Mouse (Mus musculus): ENCODE measurements around the gene Wdr20.

Wdr20 gene

DNA sequence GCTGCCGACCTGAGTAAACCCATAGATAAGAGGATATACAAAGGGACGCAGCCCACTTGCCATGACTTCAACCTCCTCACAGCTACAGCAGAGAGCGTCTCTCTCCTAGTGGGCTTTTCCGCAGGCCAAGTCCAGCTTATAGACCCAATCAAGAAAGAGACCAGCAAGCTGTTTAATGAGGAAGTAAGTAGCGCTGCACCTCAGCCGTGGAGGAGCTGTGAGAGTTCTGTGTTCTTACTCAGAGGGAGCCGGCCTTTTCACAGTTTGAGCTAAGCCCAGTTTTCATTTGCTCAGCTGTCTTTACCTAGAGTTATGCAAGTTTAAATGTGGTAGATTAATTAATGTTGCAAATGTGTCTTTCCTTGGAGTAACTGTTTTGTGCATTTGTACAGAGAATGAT is 41.6 kb downstream of the Wdr20 start:
- TF ChIP-seq CTCF (conservative IDR thresholded peaks at IDR 0.05; ENCODE audit: low read length) (no peak), NANOG (IDR thresholded peaks at IDR 0.05; ENCODE audit: borderline replicate concordance, low read length) (no peak), POU5F1 (IDR thresholded peaks at IDR 0.05; ENCODE audit: borderline replicate concordance, low read length) (no peak)
- Histone ChIP-seq H3K4me1 (replicated peaks; ENCODE audit: low read depth, low read length) (peaks cover 42% of the 10 kb centered on the region), H3K36me3 (ENCODE audit: insufficient read depth, low read length) (peaks cover 64% of the 10 kb centered on the region), H3K4me3 (replicated peaks; ENCODE audit: low read length) (no peak overlapping the region), H3K27me3 (ENCODE audit: insufficient read depth, low read length) (no peaks in the 10 kb centered on the region), H3K9me3 (ENCODE audit: low read length) (no peaks in the 10 kb centered on the region)

DNA sequence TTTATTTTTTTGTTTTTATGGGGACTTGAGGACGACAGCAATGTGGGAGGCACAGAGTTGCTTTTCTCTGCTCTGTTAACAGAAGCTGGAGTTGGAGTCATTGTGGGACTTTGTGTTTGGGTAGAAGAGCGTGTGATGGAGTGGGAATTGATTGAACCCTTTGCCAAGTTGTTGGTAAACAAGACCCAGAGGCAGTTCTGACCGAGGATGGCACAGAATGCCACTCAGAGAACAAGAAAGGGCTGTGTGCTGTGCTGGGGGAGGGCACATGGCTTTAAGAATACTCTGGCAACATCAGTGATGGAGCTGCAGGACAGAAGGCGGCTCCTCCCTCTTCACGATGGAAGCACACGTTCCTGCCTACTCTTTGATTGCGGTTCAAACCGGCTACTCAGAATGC is 43.4 kb downstream of the Wdr20 start:
- H3K27me3 ChIP-seq (ENCODE audit: insufficient read depth, low read length), result no peaks in the 10 kb centered on the region
- TF ChIP-seq NANOG (IDR thresholded peaks at IDR 0.05; ENCODE audit: borderline replicate concordance, low read length) (no peak), POU5F1 (IDR thresholded peaks at IDR 0.05; ENCODE audit: borderline replicate concordance, low read length) (no peak), CTCF (conservative IDR thresholded peaks at IDR 0.05; ENCODE audit: low read length) (no peak)
- peaks cover 38% of the 10 kb centered on the region for H3K4me1 ChIP-seq (replicated peaks; ENCODE audit: low read depth, low read length)
- H3K9me3 ChIP-seq (ENCODE audit: low read length), result no peaks in the 10 kb centered on the region
- H3K36me3 ChIP-seq (ENCODE audit: insufficient read depth, low read length), result peaks cover 78% of the 10 kb centered on the region
- no peak overlapping the region for H3K4me3 ChIP-seq (replicated peaks; ENCODE audit: low read length)

- H3K9me3 ChIP-seq (ENCODE audit: low read length), result no peaks in the 10 kb centered on the region
- no peaks in the 10 kb centered on the region for H3K27me3 ChIP-seq (ENCODE audit: insufficient read depth, low read length)
- H3K36me3 ChIP-seq (ENCODE audit: insufficient read depth, low read length), result peaks cover 78% of the 10 kb centered on the region
- TF ChIP-seq CTCF (conservative IDR thresholded peaks at IDR 0.05; ENCODE audit: low read length) (no peak), NANOG (IDR thresholded peaks at IDR 0.05; ENCODE audit: borderline replicate concordance, low read length) (no peak), POU5F1 (IDR thresholded peaks at IDR 0.05; ENCODE audit: borderline replicate concordance, low read length) (no peak)
- H3K4me3 ChIP-seq (replicated peaks; ENCODE audit: low read length), result no peak overlapping the region
- peaks cover 27% of the 10 kb centered on the region for H3K4me1 ChIP-seq (replicated peaks; ENCODE audit: low read depth, low read length)
Observed at GRCm38 (mm10) chr12:110782278-110782677, 44.5 kb downstream of the Wdr20 start.

DNA sequence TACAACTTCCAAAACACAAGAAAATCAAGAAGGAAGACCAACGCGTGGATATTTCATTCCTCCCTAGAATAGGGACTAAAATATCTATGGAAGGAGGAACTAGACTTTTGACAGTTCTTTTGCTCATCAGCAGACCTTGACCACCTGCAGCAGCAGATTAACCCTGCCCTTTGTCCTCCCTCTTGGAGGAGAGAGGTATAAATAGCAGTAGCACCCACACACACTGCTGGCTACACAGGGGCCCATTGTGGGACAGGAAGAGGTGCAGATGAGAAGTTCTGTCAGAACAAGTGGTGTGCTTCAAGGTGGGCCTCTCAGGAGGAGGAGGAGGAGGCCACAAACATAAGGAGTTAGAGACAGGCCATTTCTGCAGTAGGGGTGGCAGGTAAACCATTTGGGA is 46.5 kb downstream of the Wdr20 start:
- Histone ChIP-seq H3K36me3 (ENCODE audit: insufficient read depth, low read length) (peaks cover 68% of the 10 kb centered on the region), H3K9me3 (ENCODE audit: low read length) (no peaks in the 10 kb centered on the region), H3K4me1 (replicated peaks; ENCODE audit: low read depth, low read length) (peaks cover 24% of the 10 kb centered on the region), H3K27me3 (ENCODE audit: insufficient read depth, low read length) (no peaks in the 10 kb centered on the region), H3K4me3 (replicated peaks; ENCODE audit: low read length) (no peak overlapping the region)
- TF ChIP-seq NANOG (IDR thresholded peaks at IDR 0.05; ENCODE audit: borderline replicate concordance, low read length) (no peak), CTCF (conservative IDR thresholded peaks at IDR 0.05; ENCODE audit: low read length) (no peak), POU5F1 (IDR thresholded peaks at IDR 0.05; ENCODE audit: borderline replicate concordance, low read length) (no peak)

DNA sequence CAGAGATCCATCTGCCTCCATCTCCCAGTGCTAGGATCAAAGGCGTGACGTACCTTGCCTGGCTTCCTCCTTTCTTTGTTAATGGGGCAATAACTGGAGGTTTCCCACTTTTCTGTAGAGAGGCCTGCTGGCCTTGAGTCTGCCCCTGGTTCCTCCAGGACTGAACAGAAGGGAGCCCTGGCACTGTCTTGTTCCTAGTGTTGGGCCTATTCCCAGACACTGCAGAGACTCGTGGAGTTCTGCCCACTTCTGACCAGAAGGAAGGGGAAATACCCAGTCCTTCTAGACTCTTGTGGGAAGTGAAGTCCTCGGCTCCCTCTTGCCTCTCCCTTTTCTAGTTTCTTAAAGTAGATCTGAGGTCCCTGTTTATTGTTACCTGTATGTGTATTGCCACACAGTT is 48.5 kb downstream of the Wdr20 start:
- TF ChIP-seq POU5F1 (IDR thresholded peaks at IDR 0.05; ENCODE audit: borderline replicate concordance, low read length) (no peak), NANOG (IDR thresholded peaks at IDR 0.05; ENCODE audit: borderline replicate concordance, low read length) (no peak), CTCF (conservative IDR thresholded peaks at IDR 0.05; ENCODE audit: low read length) (no peak)
- Histone ChIP-seq H3K9me3 (ENCODE audit: low read length) (no peaks in the 10 kb centered on the region), H3K4me3 (replicated peaks; ENCODE audit: low read length) (no peak overlapping the region), H3K27me3 (ENCODE audit: insufficient read depth, low read length) (no peaks in the 10 kb centered on the region), H3K4me1 (replicated peaks; ENCODE audit: low read depth, low read length) (peaks cover 41% of the 10 kb centered on the region), H3K36me3 (ENCODE audit: insufficient read depth, low read length) (peaks cover 64% of the 10 kb centered on the region)

DNA sequence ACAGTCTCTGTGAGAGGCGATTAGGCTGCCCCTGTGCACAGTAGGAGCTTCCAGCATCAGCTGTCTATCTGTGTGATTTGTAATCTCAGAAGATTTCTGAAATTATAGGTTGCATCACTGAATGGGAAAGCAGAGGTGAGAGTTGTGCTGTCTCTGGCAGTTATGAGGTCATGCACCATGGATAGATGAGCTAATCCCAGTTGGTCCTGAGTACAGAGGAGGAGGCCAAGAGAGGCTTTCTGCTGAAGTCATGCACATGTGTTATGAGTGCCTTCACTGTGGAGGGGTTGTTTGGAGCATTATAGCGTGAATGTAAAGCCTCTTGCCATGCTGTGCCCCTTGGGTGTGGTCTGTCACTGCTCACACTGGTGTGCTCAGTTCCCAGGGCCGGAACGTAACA is 52.8 kb downstream of the Wdr20 start:
- Histone ChIP-seq H3K9me3 (ENCODE audit: low read length) (no peaks in the 10 kb centered on the region), H3K4me1 (replicated peaks; ENCODE audit: low read depth, low read length) (peaks cover 38% of the 10 kb centered on the region), H3K36me3 (ENCODE audit: insufficient read depth, low read length) (peaks cover 68% of the 10 kb centered on the region), H3K4me3 (replicated peaks; ENCODE audit: low read length) (no peak overlapping the region), H3K27me3 (ENCODE audit: insufficient read depth, low read length) (no peaks in the 10 kb centered on the region)
- TF ChIP-seq CTCF (conservative IDR thresholded peaks at IDR 0.05; ENCODE audit: low read length) (no peak), NANOG (IDR thresholded peaks at IDR 0.05; ENCODE audit: borderline replicate concordance, low read length) (no peak), POU5F1 (IDR thresholded peaks at IDR 0.05; ENCODE audit: borderline replicate concordance, low read length) (no peak)

- H3K4me1 ChIP-seq (replicated peaks; ENCODE audit: low read depth, low read length), result peaks cover 38% of the 10 kb centered on the region
- peaks cover 70% of the 10 kb centered on the region for H3K36me3 ChIP-seq (ENCODE audit: insufficient read depth, low read length)
- no peak overlapping the region for H3K4me3 ChIP-seq (replicated peaks; ENCODE audit: low read length)
- TF ChIP-seq CTCF (conservative IDR thresholded peaks at IDR 0.05; ENCODE audit: low read length) (no peak), POU5F1 (IDR thresholded peaks at IDR 0.05; ENCODE audit: borderline replicate concordance, low read length) (no peak), NANOG (IDR thresholded peaks at IDR 0.05; ENCODE audit: borderline replicate concordance, low read length) (no peak)
- no peaks in the 10 kb centered on the region for H3K9me3 ChIP-seq (ENCODE audit: low read length)
- H3K27me3 ChIP-seq (ENCODE audit: insufficient read depth, low read length), result no peaks in the 10 kb centered on the region
Observed at GRCm38 (mm10) chr12:110791026-110791425, 53.3 kb downstream of the Wdr20 start.

DNA sequence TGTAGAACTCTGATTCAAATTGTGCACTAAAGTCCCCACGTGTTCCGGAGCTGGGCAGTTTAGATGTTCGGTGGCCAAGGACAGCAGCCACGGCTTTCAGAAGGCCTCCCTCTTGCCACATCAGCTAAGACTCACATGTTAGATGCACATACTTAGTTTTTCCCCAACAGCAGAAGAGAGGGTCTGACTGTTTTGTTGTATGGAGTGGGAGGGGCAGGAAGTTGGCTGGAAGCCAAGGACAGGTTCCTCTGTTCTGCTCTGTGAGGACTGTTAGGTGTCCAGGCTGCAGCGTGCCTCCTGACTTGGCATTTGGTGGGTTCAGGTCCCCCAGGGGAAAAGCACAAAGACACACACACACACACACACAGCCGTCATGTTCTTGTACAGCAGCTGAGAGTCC is 57.3 kb downstream of the Wdr20 start:
- TF ChIP-seq POU5F1 (IDR thresholded peaks at IDR 0.05; ENCODE audit: borderline replicate concordance, low read length) (no peak), NANOG (IDR thresholded peaks at IDR 0.05; ENCODE audit: borderline replicate concordance, low read length) (no peak), CTCF (conservative IDR thresholded peaks at IDR 0.05; ENCODE audit: low read length) (no peak)

GRCm38 (mm10) chr12:110796748-110797147 is 59.0 kb downstream of the Wdr20 start:
- TF ChIP-seq CTCF (conservative IDR thresholded peaks at IDR 0.05; ENCODE audit: low read length) (no peak), NANOG (IDR thresholded peaks at IDR 0.05; ENCODE audit: borderline replicate concordance, low read length) (no peak), POU5F1 (IDR thresholded peaks at IDR 0.05; ENCODE audit: borderline replicate concordance, low read length) (no peak)
- H3K4me3 ChIP-seq (replicated peaks; ENCODE audit: low read length), result no peak overlapping the region
- H3K4me1 ChIP-seq (replicated peaks; ENCODE audit: low read depth, low read length), result peaks cover 63% of the 10 kb centered on the region
- no peaks in the 10 kb centered on the region for H3K9me3 ChIP-seq (ENCODE audit: low read length)
- H3K36me3 ChIP-seq (ENCODE audit: insufficient read depth, low read length), result peaks cover 88% of the 10 kb centered on the region
- H3K27me3 ChIP-seq (ENCODE audit: insufficient read depth, low read length), result no peaks in the 10 kb centered on the region

More for the DNA sequence above, 57.3 kb downstream of the Wdr20 start:
- no peak overlapping the region for H3K4me3 ChIP-seq (replicated peaks; ENCODE audit: low read length)
- H3K27me3 ChIP-seq (ENCODE audit: insufficient read depth, low read length), result no peaks in the 10 kb centered on the region
- H3K9me3 ChIP-seq (ENCODE audit: low read length), result no peaks in the 10 kb centered on the region
- peaks cover 88% of the 10 kb centered on the region for H3K36me3 ChIP-seq (ENCODE audit: insufficient read depth, low read length)
- H3K4me1 ChIP-seq (replicated peaks; ENCODE audit: low read depth, low read length), result peaks cover 59% of the 10 kb centered on the region
